Mouse (Mus musculus) limb, embryonic 10.5 days (tissue): ENCODE measurements around the gene Mcf2l. TPM values are rescaled to one million over a fixed set of nuclear protein-coding genes. Genes with fewer than 3 reads are reported as not detected.

Source experiments
- DNase-seq: peaks from one replicate; pipeline ENCODE4 v3.0.0-alpha.2; 2017; ENCODE audit warnings: low spot score
- H3K27ac ChIP-seq: fragments of 300-500 bp; sonication (generic); 2 replicates; pipeline ENCODE4 v1.5.1; 2016; ENCODE audit warnings: mild to moderate bottlenecking
- H3K27me3 ChIP-seq: fragments of 300-500 bp; sonication (generic); 2 replicates; pipeline ENCODE4 v1.6.1; 2016; ENCODE audit warnings: low read depth, mild to moderate bottlenecking; ENCODE audit not compliant: poor library complexity, severe bottlenecking
- H3K36me3 ChIP-seq: fragments of 300-500 bp; sonication (generic); 2 replicates; pipeline ENCODE4 v1.6.1; 2016; ENCODE audit warnings: mild to moderate bottlenecking, moderate library complexity
- H3K4me1 ChIP-seq: fragments of 300-500 bp; sonication (generic); 2 replicates; pipeline ENCODE4 v1.6.1; 2016
- H3K4me3 ChIP-seq: fragments of 300-500 bp; sonication (generic); 2 replicates; pipeline ENCODE4 v1.5.1; 2016; ENCODE audit warnings: mild to moderate bottlenecking, moderate library complexity
- H3K9me3 ChIP-seq: fragments of 300-500 bp; sonication (generic); replicated peaks from 2 replicates; pipeline ENCODE4 v1.6.1; 2016; ENCODE audit warnings: mild to moderate bottlenecking
- WGBS: fragments of 180-500 bp; shearing (Covaris S2); methylation state at CpG from one replicate; pipeline ENCODE4 v1.1.7; 2016; 5-methylcytosine and 5-hydroxymethylcytosine counted together
- polyA plus RNA-seq: library from polyadenylated mRNA; unstranded; fragments of >200 nt; fragmentation: Nextera tagmentation; extraction: Ambion mirVana; gene quantifications from 2 replicates; pipeline ENCODE4 v1.2.1, GENCODE M21; 2016

The Mcf2l gene
- polyA plus RNA-seq, 1 experiment from 2014 or later = 10.3 TPM

- H3K4me3 ChIP-seq = no peak overlapping the region
- H3K9me3 ChIP-seq = no peaks in the 10 kb centered on the region
- no peak overlapping the region for H3K27ac ChIP-seq
- H3K27me3 ChIP-seq = no peaks in the 10 kb centered on the region
- H3K4me1 ChIP-seq = no peaks in the 10 kb centered on the region
- H3K36me3 ChIP-seq = no peaks in the 10 kb centered on the region
- no peak for DNase-seq
- WGBS = 85% methylated on average over 21 of the region's 21 CpGs
Observed at GRCm38 (mm10) chr8:12883051-12884004, 9.7 kb downstream of the Mcf2l start.

GRCm38 (mm10) chr8:12887772-12888435 lies 14.3 kb downstream of the Mcf2l start:
- no peak overlapping the region for H3K27ac ChIP-seq
- WGBS = 89% methylated on average over 16 of the region's 16 CpGs
- H3K36me3 ChIP-seq = no peaks in the 10 kb centered on the region
- no peaks in the 10 kb centered on the region for H3K27me3 ChIP-seq
- H3K9me3 ChIP-seq = no peaks in the 10 kb centered on the region
- H3K4me3 ChIP-seq = no peak overlapping the region
- H3K4me1 ChIP-seq = no peaks in the 10 kb centered on the region
- no peak for DNase-seq

GRCm38 (mm10) chr8:12889046-12889598 lies 15.5 kb downstream of the Mcf2l start:
- WGBS = 92% methylated on average over 11 of the region's 11 CpGs
- Histone ChIP-seq H3K27me3 (no peaks in the 10 kb centered on the region), H3K4me3 (no peak overlapping the region), H3K9me3 (no peaks in the 10 kb centered on the region), H3K27ac (no peak overlapping the region), H3K4me1 (no peaks in the 10 kb centered on the region), H3K36me3 (no peaks in the 10 kb centered on the region)
- no peak for DNase-seq

DNA sequence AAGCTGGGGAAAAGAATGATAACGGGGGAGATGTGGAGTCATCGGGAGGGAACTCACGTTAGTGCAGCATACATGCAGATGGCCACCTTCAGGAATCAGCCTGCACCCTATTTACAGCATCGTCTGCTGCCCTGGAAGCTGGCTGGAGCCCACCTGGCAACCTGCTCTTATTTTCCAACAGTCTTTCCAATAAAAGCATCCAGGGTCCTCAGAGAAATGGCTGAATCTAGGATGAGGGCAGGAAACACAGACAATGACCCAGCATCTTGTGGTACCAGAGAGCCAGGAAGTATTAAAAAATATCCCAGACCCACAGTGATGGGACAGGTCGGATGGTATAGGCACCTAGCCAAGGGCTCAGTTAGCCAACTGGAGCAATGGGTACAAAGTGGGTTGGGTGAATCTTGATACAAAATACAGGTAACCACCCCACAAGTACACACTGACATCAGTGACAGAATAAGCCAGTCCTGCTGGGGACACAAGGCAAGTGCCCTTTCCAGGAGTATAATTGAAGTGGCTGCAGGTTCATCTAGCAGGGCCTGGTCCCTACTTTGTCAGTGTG lies 19.4 kb downstream of the Mcf2l start:
- Histone ChIP-seq H3K4me3 (no peak overlapping the region), H3K27ac (no peak overlapping the region), H3K36me3 (no peaks in the 10 kb centered on the region), H3K9me3 (no peaks in the 10 kb centered on the region), H3K27me3 (no peaks in the 10 kb centered on the region), H3K4me1 (peaks cover 14% of the 10 kb centered on the region)
- WGBS = 88% methylated on average over 5 of the region's 5 CpGs
- DNase-seq = no peak

DNA sequence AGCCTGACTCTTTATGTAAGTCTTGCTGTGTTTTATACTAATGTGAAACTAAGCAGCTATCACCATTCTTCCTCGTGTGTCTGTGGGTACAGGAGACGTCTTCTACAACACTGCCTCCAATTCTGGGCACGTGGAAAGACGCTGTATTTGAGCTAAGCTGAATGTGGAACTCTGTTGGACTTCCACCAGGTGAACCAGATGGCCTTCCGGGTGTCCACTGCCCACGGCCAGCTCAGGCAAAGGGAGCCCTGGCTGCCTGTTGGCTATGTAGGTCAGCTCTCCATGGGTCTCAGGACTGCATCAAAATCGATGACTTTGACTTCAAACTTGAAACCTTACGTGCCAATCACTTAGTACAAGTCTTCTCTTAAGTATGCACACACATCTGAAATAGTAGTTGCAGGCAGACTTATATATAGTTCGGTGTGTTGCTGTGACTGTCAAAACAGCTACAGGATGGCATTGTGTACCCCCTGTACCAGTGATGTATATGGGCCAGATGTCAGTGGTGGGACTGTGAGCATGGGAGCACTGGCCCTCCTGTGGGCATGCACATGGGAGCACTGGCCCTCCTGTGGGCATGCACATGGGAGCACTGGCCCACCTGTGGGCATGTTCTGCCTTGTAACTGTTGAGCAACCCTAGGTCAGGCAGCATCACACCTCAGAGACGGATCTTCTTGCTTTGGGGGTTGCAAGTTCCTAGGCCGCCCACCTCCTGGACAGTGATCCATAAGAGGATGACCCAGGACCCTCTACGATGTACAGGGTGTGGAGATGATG lies 20.4 kb downstream of the Mcf2l start:
- no peak for DNase-seq
- WGBS = 86% methylated on average over 12 of the region's 12 CpGs
- no peaks in the 10 kb centered on the region for H3K27me3 ChIP-seq
- H3K27ac ChIP-seq = no peak overlapping the region
- H3K4me3 ChIP-seq = no peak overlapping the region
- no peaks in the 10 kb centered on the region for H3K36me3 ChIP-seq
- peaks cover 18% of the 10 kb centered on the region for H3K4me1 ChIP-seq
- H3K9me3 ChIP-seq = no peaks in the 10 kb centered on the region

DNA sequence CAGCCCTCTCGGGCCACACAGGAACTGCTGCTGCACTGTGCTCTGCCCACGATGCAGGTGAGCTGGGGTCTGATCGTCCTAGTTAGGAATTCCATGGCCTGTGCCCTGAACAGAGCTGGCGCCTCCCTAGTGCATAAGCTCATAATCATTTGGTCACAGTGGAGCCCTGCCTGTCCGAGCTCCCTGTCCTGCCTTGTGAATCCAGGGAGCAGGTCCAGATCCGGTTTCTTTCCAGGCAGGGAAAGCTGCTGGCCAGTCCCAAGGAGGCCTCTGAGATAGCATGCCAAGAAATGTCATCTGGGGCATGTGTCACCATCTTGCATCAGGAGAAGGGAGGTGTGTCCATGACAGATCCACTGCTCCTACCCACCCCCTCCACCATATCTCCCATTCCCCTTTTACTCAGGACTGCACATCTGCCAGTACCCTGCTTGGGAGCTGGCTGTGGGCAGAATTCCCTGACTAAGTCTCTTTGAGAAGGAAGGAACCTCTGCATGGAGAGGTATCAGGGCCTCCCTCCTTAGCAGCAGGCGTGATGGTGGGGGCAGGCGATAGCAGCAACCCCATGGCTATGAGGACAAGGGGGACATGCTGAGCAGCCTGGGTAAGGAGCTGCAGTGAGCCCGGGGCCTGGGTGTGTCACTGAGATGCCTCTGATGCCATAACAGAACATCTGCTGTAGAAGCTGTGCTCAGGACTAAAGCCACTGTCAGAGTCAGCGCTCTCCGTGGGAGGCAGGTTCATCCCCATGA lies 21.4 kb downstream of the Mcf2l start:
- no peak for DNase-seq
- H3K27me3 ChIP-seq = no peaks in the 10 kb centered on the region
- H3K4me1 ChIP-seq = peaks cover 18% of the 10 kb centered on the region
- H3K36me3 ChIP-seq = no peaks in the 10 kb centered on the region
- 83% methylated on average over 11 of the region's 11 CpGs for WGBS
- no peak overlapping the region for H3K27ac ChIP-seq
- H3K4me3 ChIP-seq = no peak overlapping the region
- no peaks in the 10 kb centered on the region for H3K9me3 ChIP-seq

DNA sequence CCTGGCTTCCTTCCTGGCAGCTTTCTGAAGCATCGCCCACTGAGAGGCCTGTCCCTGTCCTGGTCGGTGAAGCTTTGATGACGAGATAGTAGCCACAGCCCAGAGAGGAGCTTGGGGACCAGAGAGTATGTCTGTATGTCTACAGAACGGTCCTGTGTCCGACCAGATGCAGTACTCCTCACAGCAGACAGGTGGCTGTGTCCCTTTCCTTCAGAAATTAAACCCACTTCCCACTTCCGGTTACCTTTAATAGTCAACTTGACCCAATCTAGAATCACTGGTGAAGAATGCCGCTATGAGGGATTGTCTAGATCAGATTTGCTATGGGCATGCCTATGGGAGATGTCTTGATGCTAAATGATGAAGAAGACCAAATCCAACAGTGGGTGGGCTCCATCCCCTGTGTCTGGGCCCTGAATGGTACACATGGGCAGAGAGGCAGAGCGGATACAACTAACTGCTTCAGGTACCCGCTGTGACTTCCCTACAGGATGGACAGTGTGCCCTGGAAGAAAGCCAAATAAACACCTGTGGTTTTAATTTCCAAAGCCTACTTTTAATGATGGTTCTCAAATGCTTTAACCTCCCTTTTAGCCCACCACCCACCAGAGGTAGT lies 22.0 kb downstream of the Mcf2l start:
- no peak overlapping the region for H3K4me3 ChIP-seq
- no peaks in the 10 kb centered on the region for H3K27me3 ChIP-seq
- DNase-seq = no peak
- WGBS = 71% methylated on average over 9 of the region's 9 CpGs
- H3K4me1 ChIP-seq = peaks cover 18% of the 10 kb centered on the region
- no peaks in the 10 kb centered on the region for H3K9me3 ChIP-seq
- H3K36me3 ChIP-seq = no peaks in the 10 kb centered on the region
- no peak overlapping the region for H3K27ac ChIP-seq

DNA sequence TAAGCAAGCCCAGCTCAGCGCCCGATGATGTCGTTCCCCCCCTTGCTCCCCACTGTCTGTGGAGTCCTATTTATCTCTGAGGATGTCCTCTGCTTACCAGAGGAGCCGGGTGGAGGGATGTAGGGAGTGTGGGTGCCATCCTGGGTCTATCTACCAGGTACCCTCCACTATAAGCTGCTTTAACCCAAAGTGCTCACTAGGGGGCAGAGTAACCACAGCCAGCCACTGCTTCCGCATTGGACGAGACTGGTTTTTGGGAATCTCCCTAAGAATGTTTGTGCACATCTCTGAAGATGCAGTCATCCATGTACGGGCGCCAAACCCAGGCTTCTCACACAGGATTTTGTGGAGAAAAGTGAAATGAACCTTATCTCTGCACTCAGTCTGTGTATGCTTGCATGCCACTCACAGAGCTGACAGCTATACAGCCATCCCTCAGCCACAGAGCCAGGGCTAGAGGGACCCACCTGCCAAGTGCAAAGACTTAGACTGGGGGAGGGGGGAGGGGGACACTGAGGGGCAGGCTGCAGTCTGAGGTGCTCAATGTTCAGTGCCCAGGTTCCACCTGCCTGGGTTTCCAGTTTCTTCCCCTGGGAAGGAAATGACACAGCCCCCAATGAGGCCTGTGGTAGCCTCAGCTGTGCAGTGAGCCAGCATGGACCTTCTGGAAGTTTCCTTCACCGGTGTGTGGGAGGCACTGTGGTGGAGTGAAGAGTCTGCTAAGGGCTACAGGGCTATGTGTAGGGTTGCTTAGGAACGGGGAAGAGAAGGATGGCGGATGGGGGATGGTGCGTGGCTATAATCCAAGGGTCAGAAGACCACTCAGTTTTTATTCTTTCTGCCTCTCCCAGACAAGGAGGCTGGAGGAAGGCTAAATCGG lies 23.1 kb downstream of the Mcf2l start:
- H3K4me1 ChIP-seq = peaks cover 26% of the 10 kb centered on the region
- H3K9me3 ChIP-seq = no peaks in the 10 kb centered on the region
- H3K27ac ChIP-seq = no peak overlapping the region
- H3K27me3 ChIP-seq = no peaks in the 10 kb centered on the region
- H3K36me3 ChIP-seq = no peaks in the 10 kb centered on the region
- WGBS = 57% methylated on average over 13 of the region's 13 CpGs
- no peak overlapping the region for H3K4me3 ChIP-seq
- peak; percentile 63 for DNase-seq

- Histone ChIP-seq H3K9me3 (no peaks in the 10 kb centered on the region), H3K4me3 (no peak overlapping the region), H3K27me3 (no peaks in the 10 kb centered on the region), H3K4me1 (peaks cover 26% of the 10 kb centered on the region), H3K27ac (0 out of 2 replicates have a peak overlapping the region, but pooled peaks have one; percentile 42), H3K36me3 (no peaks in the 10 kb centered on the region)
- 76% methylated on average over 9 of the region's 9 CpGs for WGBS
- no peak for DNase-seq
Observed at GRCm38 (mm10) chr8:12897815-12898214, 24.2 kb downstream of the Mcf2l start.

- Histone ChIP-seq H3K9me3 (no peaks in the 10 kb centered on the region), H3K4me3 (no peak overlapping the region), H3K27ac (peak overlapping the region; percentile 4; the same call in 1 of the 2 replicates), H3K4me1 (peaks cover 15% of the 10 kb centered on the region), H3K36me3 (no peaks in the 10 kb centered on the region), H3K27me3 (no peaks in the 10 kb centered on the region)
- WGBS = 93% methylated on average over 13 of the region's 13 CpGs
- DNase-seq = no peak
Observed at GRCm38 (mm10) chr8:12903790-12904415, 30.3 kb downstream of the Mcf2l start.
